10 mouse cellular contexts compared by ENCODE assay signal in the genomic region with DNA sequence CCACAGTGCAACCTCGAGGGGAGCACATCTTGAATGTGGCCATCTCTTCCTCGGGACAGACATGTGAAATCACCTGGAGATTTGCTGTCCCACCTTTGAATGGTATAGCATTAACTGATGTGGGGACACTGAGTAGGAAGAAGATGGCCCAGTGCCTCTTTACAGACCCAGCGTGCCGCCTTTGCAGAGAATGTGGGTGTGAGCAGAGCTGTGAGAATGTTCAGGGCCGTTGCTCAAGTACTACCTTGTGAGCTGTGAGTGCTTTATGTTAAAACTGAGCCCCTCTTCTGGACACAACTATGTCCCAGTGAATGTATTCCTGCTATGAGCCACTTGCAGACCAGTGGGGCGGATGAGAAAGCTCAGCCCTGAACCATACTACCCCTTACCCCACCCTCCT. TPM values are rescaled to one million over a fixed set of nuclear protein-coding genes. Genes with fewer than 3 reads are reported as not detected.
A peak's percentile ranks its signal among the peaks of the same experiment; 100 is the strongest.
DNase-seq lines count a peak whose midpoint lies in the region; ATAC-seq and TF ChIP-seq lines count a peak whose summit lies in the region.
"Had no signal": no experiment of that assay in that cellular context is flagged by ENCODE, and none has a peak within 500 bp of the region (broad histone marks: within the 10 kb centered on the region; RNA-seq: fewer than 3 reads in every experiment).

No protein-coding gene starts in this region.

- no peak for TF ChIP-seq CTCF in forebrain, postnatal 0 days (IDR thresholded peaks at IDR 0.05; ENCODE audit: low read depth)
- TF ChIP-seq CTCF in intestine, postnatal 0 days (IDR thresholded peaks at IDR 0.05; ENCODE audit: low read depth) = no peak

- 51% methylated on average over 6 of the region's 6 CpGs for WGBS in forebrain, embryonic 14.5 days
- 52% methylated on average over 6 of the region's 6 CpGs for WGBS in forebrain, postnatal 0 days
- WGBS in intestine, embryonic 14.5 days = 64% methylated on average over 6 of the region's 6 CpGs
- WGBS in intestine, postnatal 0 days = 76% methylated on average over 6 of the region's 6 CpGs
- 85% methylated on average over 6 of the region's 6 CpGs for WGBS in neural tube, embryonic 13.5 days

- peaks cover 19% of the 10 kb centered on the region; the same call in 1 of the 2 replicates for H3K36me3 ChIP-seq in forebrain, embryonic 14.5 days (ENCODE audit: control insufficient read depth, insufficient read depth, low read length)
- H3K36me3 ChIP-seq in forebrain, postnatal 0 days (ENCODE audit: insufficient read depth) = peaks cover 48% of the 10 kb centered on the region
- peaks cover 22% of the 10 kb centered on the region; the same call in 1 of the 2 replicates for H3K36me3 ChIP-seq in intestine, embryonic 14.5 days (ENCODE audit: control insufficient read depth, insufficient read depth, low read length)
- 0 out of 2 replicates have a peak, but pooled peaks cover 10% of the 10 kb centered on the region for H3K36me3 ChIP-seq in intestine, postnatal 0 days (ENCODE audit: control insufficient read depth, insufficient read depth)
- peaks cover 47% of the 10 kb centered on the region for H3K36me3 ChIP-seq in neural tube, embryonic 13.5 days

- no peaks in the 10 kb centered on the region for H3K9me3 ChIP-seq in forebrain, embryonic 14.5 days (replicated peaks; ENCODE audit: control insufficient read depth, low read length)
- no peaks in the 10 kb centered on the region for H3K9me3 ChIP-seq in forebrain, postnatal 0 days (ENCODE audit: low read length)
- H3K9me3 ChIP-seq in intestine, embryonic 14.5 days (ENCODE audit: control insufficient read depth, low read length) = no peaks in the 10 kb centered on the region
- no peaks in the 10 kb centered on the region for H3K9me3 ChIP-seq in intestine, postnatal 0 days (ENCODE audit: control insufficient read depth)
- no peaks in the 10 kb centered on the region for H3K9me3 ChIP-seq in neural tube, embryonic 13.5 days

- peak overlapping the region; percentile 29; the same call in 1 of the 2 replicates for H3K9ac ChIP-seq in forebrain, embryonic 14.5 days (ENCODE audit: low read length)
- no peak overlapping the region for H3K9ac ChIP-seq in forebrain, postnatal 0 days
- no peak overlapping the region for H3K9ac ChIP-seq in intestine, embryonic 14.5 days (ENCODE audit: low read length)
- no peak overlapping the region for H3K9ac ChIP-seq in intestine, postnatal 0 days (ENCODE audit: low read depth, low read length)
- no peak overlapping the region for H3K9ac ChIP-seq in neural tube, embryonic 13.5 days
- H3K9ac ChIP-seq: liver, postnatal 0 days had no signal

- no peaks in the 10 kb centered on the region for H3K27me3 ChIP-seq in forebrain, embryonic 14.5 days (replicated peaks; ENCODE audit: control insufficient read depth, insufficient read depth, low read length)
- no peaks in the 10 kb centered on the region for H3K27me3 ChIP-seq in forebrain, postnatal 0 days (ENCODE audit: insufficient read depth, low read length)
- H3K27me3 ChIP-seq in intestine, embryonic 14.5 days (replicated peaks; ENCODE audit: control insufficient read depth, insufficient read depth, low read length) = no peaks in the 10 kb centered on the region
- H3K27me3 ChIP-seq in intestine, postnatal 0 days (replicated peaks; ENCODE audit: control insufficient read depth, insufficient read depth, low read length) = no peaks in the 10 kb centered on the region
- no peaks in the 10 kb centered on the region for H3K27me3 ChIP-seq in neural tube, embryonic 13.5 days

- ATAC-seq in forebrain, embryonic 14.5 days = peak; percentile 10; the same call in 1 of the 2 replicates
- no peak for ATAC-seq in forebrain, postnatal 0 days
- no peak for ATAC-seq in intestine, embryonic 14.5 days (replicated peaks; ENCODE audit: low FRiP score, low TSS enrichment, low read depth)
- no peak for ATAC-seq in intestine, postnatal 0 days
- no peak for ATAC-seq in neural tube, embryonic 13.5 days (ENCODE audit: low read depth)

- no peak for DNase-seq in forebrain, embryonic 14.5 days (ENCODE audit: low spot score)
- DNase-seq in forebrain, postnatal 0 days = no peak
- no peak for DNase-seq in intestine, embryonic 14.5 days (ENCODE audit: low spot score)
- no peak for DNase-seq in neural tube, embryonic 10.5 days (ENCODE audit: extremely low spot score, low spot score)
- no peak for DNase-seq in right cerebral cortex, adult 2 months (ENCODE audit: low spot score in 2 of 2)
- no peak for DNase-seq in left cerebral cortex, postnatal 10 days (ENCODE audit: extremely low spot score in 1 of 2, low spot score in 2 of 2)
- DNase-seq: thymus, postnatal 14 days had no signal

- intact Hi-C loops in left cerebral cortex, postnatal 10 days (cut with DNase I) = no loop called here

- H3K27ac ChIP-seq in forebrain, embryonic 14.5 days (ENCODE audit: low read depth, low read length) = peak overlapping the region; percentile 77
- H3K27ac ChIP-seq in forebrain, postnatal 0 days (ENCODE audit: low read depth, low read length) = no peak overlapping the region
- H3K27ac ChIP-seq in intestine, embryonic 14.5 days (ENCODE audit: low read depth) = peak overlapping the region; percentile 24; the same call in 1 of the 2 replicates
- H3K27ac ChIP-seq in intestine, postnatal 0 days (ENCODE audit: low read depth, low read length) = no peak overlapping the region; the same call in 1 of the 2 replicates
- H3K27ac ChIP-seq in neural tube, embryonic 13.5 days (replicated peaks) = peak overlapping the region; percentile 62

- H3K4me3 ChIP-seq in forebrain, embryonic 14.5 days (ENCODE audit: low read depth, low read length) = no peak overlapping the region
- no peak overlapping the region for H3K4me3 ChIP-seq in forebrain, postnatal 0 days (ENCODE audit: low read depth, low read length)
- no peak overlapping the region for H3K4me3 ChIP-seq in intestine, embryonic 14.5 days (ENCODE audit: low read depth, low read length)
- no peak overlapping the region for H3K4me3 ChIP-seq in intestine, postnatal 0 days (ENCODE audit: low read depth, low read length)
- no peak overlapping the region for H3K4me3 ChIP-seq in neural tube, embryonic 13.5 days

- peaks cover 16% of the 10 kb centered on the region; the same call in 1 of the 2 replicates for H3K4me1 ChIP-seq in forebrain, embryonic 14.5 days (ENCODE audit: control insufficient read depth, insufficient read depth, low read length)
- no peaks in the 10 kb centered on the region for H3K4me1 ChIP-seq in forebrain, postnatal 0 days (ENCODE audit: insufficient read depth)
- peaks cover 11% of the 10 kb centered on the region; the same call in 1 of the 2 replicates for H3K4me1 ChIP-seq in intestine, embryonic 14.5 days (replicated peaks; ENCODE audit: control insufficient read depth, insufficient read depth, low read length)
- H3K4me1 ChIP-seq in intestine, postnatal 0 days (replicated peaks; ENCODE audit: control insufficient read depth, insufficient read depth, low read length) = no peaks in the 10 kb centered on the region
- H3K4me1 ChIP-seq in neural tube, embryonic 13.5 days (replicated peaks) = peaks cover 29% of the 10 kb centered on the region

- H3K4me2 ChIP-seq in forebrain, embryonic 14.5 days (ENCODE audit: low read length) = no peak overlapping the region
- H3K4me2 ChIP-seq in forebrain, postnatal 0 days (ENCODE audit: low read depth) = no peak overlapping the region
- H3K4me2 ChIP-seq in intestine, embryonic 14.5 days (ENCODE audit: low read length) = no peak overlapping the region
- H3K4me2 ChIP-seq in intestine, postnatal 0 days (replicated peaks; ENCODE audit: low read depth) = no peak overlapping the region
- H3K4me2 ChIP-seq in neural tube, embryonic 13.5 days = no peak overlapping the region

RNA-seq across cellular contexts. Expression of a gene that starts 15.4 kb away (rescaled TPM):
- 50.7 and 57.9 TPM in 2 replicates for polyA plus RNA-seq in forebrain, embryonic 14.5 days (2014; fragmentation: Nextera tagmentation; extraction: Ambion mirVana)
- total RNA-seq in forebrain, postnatal 0 days (2014; rRNA removed) = 146 and 174 TPM in 2 replicates
- 81.3 and 102 TPM in 2 replicates for polyA plus RNA-seq in forebrain, postnatal 0 days (2015; fragmentation: Nextera tagmentation; extraction: Ambion mirVana)
- polyA plus RNA-seq in intestine, embryonic 14.5 days (2014; fragmentation: Nextera tagmentation; extraction: Ambion mirVana) = 69.5 and 73.6 TPM in 2 replicates
- 42.3 and 43.7 TPM in 2 replicates for polyA plus RNA-seq in intestine, postnatal 0 days (2015; fragmentation: Nextera tagmentation; extraction: Ambion mirVana)
- 101 TPM in 2 replicates for polyA plus RNA-seq in neural tube, embryonic 13.5 days (2015; fragmentation: Nextera tagmentation; extraction: Ambion mirVana)
- total RNA-seq in left cerebral cortex, postnatal 10 days (2021) = 100 to 1,000 TPM; 135 to 136 TPM

RNA-seq across cellular contexts. Expression of a gene that starts 22.3 kb away (rescaled TPM):
- polyA plus RNA-seq in forebrain, embryonic 14.5 days (2014; fragmentation: Nextera tagmentation; extraction: Ambion mirVana) = 32.6 and 41.3 TPM in 2 replicates
- 74.3 and 93.6 TPM in 2 replicates for total RNA-seq in forebrain, postnatal 0 days (2014; rRNA removed)
- polyA plus RNA-seq in forebrain, postnatal 0 days (2015; fragmentation: Nextera tagmentation; extraction: Ambion mirVana) = 57.7 and 76.0 TPM in 2 replicates
- 28.0 and 30.5 TPM in 2 replicates for polyA plus RNA-seq in intestine, embryonic 14.5 days (2014; fragmentation: Nextera tagmentation; extraction: Ambion mirVana)
- 8.0 and 8.2 TPM in 2 replicates for polyA plus RNA-seq in intestine, postnatal 0 days (2015; fragmentation: Nextera tagmentation; extraction: Ambion mirVana)
- polyA plus RNA-seq in neural tube, embryonic 13.5 days (2015; fragmentation: Nextera tagmentation; extraction: Ambion mirVana) = 41.2 and 47.0 TPM in 2 replicates
- total RNA-seq in left cerebral cortex, postnatal 10 days (2021) = 10 to 100 TPM; 64.5 to 66.9 TPM

Comparison
In these comparisons a context has a peak if more than half of its experiments do, and no peak if none do; other contexts are left out.
1. H3K27ac ChIP-seq: peak in forebrain, embryonic 14.5 days (single experiment), intestine, embryonic 14.5 days (single experiment) and neural tube, embryonic 13.5 days (single experiment); none in forebrain, postnatal 0 days (single experiment) and intestine, postnatal 0 days (single experiment).